Mouse (Mus musculus) gastrocnemius, postnatal 14 days (tissue): ENCODE data around the gene Ovol2. TPM values are rescaled to one million over a fixed set of nuclear protein-coding genes. Genes with fewer than 3 reads are reported as not detected.
"Not testable (repeated sequence)": the region's sequence is repeated elsewhere in the genome, so short reads cannot be mapped to it uniquely, and the experiment has no call there.

Experiments
- DNase-seq: peaks from one replicate; pipeline ENCODE4 v3.0.0; 2021; ENCODE audit warnings: mixed read lengths
- intact Hi-C: fragments of 180-260 bp; cut with DNase I; formaldehyde crosslinking; loops from one replicate; pipeline ENCODE4 v1.15.1; 2025; ENCODE audit warnings: low total_unique reads
- long read RNA-seq, 2 experiments: library from polyadenylated mRNA; stranded (forward); transcript quantifications; one replicate each; pipeline ENCODE4 v2.0.0; 2021
- total RNA-seq, 2 experiments: library from RNA; stranded (reverse); gene quantifications; 2 replicates each; pipeline ENCODE4 v1.2.3; 2021

Gene Ovol2
- not detected for total RNA-seq
- long read RNA-seq, experiment 1: 0 reads
- long read RNA-seq, experiment 2: 0 reads

- intact Hi-C loops: no loop called here
- DNase-seq: no peak
These were observed at the start of gene Ovol2 for GRCm38 (mm10) chr2:144331401-144332302. Ovol2 (minus strand) TSS chr2:144332146.

GRCm38 (mm10) chr2:144381741-144382140, 49.8 kb upstream of the Ovol2 start:
- intact Hi-C loops: no loop called here

GRCm38 (mm10) chr2:144381293-144381692, 49.3 kb upstream of the Ovol2 start:
- intact Hi-C loops: no loop called here
- DNase-seq: no peak

More at GRCm38 (mm10) chr2:144381741-144382140, 49.8 kb upstream of the Ovol2 start:
- DNase-seq: no peak

GRCm38 (mm10) chr2:144375063-144375703, 43.2 kb upstream of the Ovol2 start:
- no peak for DNase-seq
- intact Hi-C loops: no loop called here

- intact Hi-C loops: no loop called here
- DNase-seq: no peak
These were observed 41.1 kb upstream of the Ovol2 start for GRCm38 (mm10) chr2:144373063-144373462.

GRCm38 (mm10) chr2:144371566-144371965, 39.6 kb upstream of the Ovol2 start:
- intact Hi-C loops: no loop called here
- DNase-seq: no peak

- intact Hi-C loops: no loop called here
- DNase-seq: no peak
These were observed 37.6 kb upstream of the Ovol2 start for GRCm38 (mm10) chr2:144369511-144369910.

- intact Hi-C loops: no loop called here
- DNase-seq: peak; percentile 79
These were observed 37.1 kb upstream of the Ovol2 start for GRCm38 (mm10) chr2:144369020-144369421.

GRCm38 (mm10) chr2:144368400-144369019, 36.6 kb upstream of the Ovol2 start, which contains the start of the genes Kat14 and Pet117:
Kat14 (plus strand) TSS chr2:144368983.
Pet117 (plus strand) TSS chr2:144368996.
- intact Hi-C loops: no loop called here

GRCm38 (mm10) chr2:144352843-144353242, 20.9 kb upstream of the Ovol2 start:
- intact Hi-C loops: loop anchor here (10.0 kb wide), 1 partner anchor 102 kb away; no protein-coding TSS in a partner anchor
- DNase-seq: no peak

More at GRCm38 (mm10) chr2:144368400-144369019, 36.6 kb upstream of the Ovol2 start, which contains the start of the genes Kat14 and Pet117:
- DNase-seq: peak; percentile 97

- intact Hi-C loops: no loop called here
- DNase-seq: no peak
These were observed 16.6 kb upstream of the Ovol2 start for GRCm38 (mm10) chr2:144348525-144348924.

GRCm38 (mm10) chr2:144343158-144343557, 11.2 kb upstream of the Ovol2 start:
- DNase-seq: no peak
- intact Hi-C loops: no loop called here

GRCm38 (mm10) chr2:144338149-144338548, 6.2 kb upstream of the Ovol2 start:
- intact Hi-C loops, DNase-seq: not testable (repeated sequence)

GRCm38 (mm10) chr2:144337701-144338100, 5.8 kb upstream of the Ovol2 start:
- intact Hi-C loops: no loop called here
- no peak for DNase-seq

GRCm38 (mm10) chr2:144337230-144337629, 5.3 kb upstream of the Ovol2 start:
- no peak for DNase-seq
- intact Hi-C loops: no loop called here

- DNase-seq: no peak
These were observed 1.3 kb upstream of the Ovol2 start for GRCm38 (mm10) chr2:144333138-144333842.

GRCm38 (mm10) chr2:144332486-144332885, 540 bp upstream of the Ovol2 start:
- DNase-seq: no peak
- intact Hi-C loops: no loop called here

More at GRCm38 (mm10) chr2:144333138-144333842, 1.3 kb upstream of the Ovol2 start:
- intact Hi-C loops: no loop called here

- intact Hi-C loops: no loop called here
- peak; percentile 11 for DNase-seq
These were observed 980 bp downstream of the Ovol2 start for GRCm38 (mm10) chr2:144330960-144331371.

- DNase-seq: no peak
- intact Hi-C loops: no loop called here
These were observed 1.5 kb downstream of the Ovol2 start for GRCm38 (mm10) chr2:144330352-144330959.
